Mouse (Mus musculus) lung, adult 2 months (tissue): Measurements from ENCODE around the gene Lhx2. TPM values are rescaled to one million over a fixed set of nuclear protein-coding genes. Genes with fewer than 3 reads are reported as not detected.

Source experiments
- DNase-seq: peaks from one replicate; pipeline ENCODE4 v3.0.0; 2022
- H3K4me1 ChIP-seq: fragments of 200-500 bp; 2 replicates; pipeline ENCODE4 v1.6.1; 2011; ENCODE audit warnings: low read length; ENCODE audit not compliant: control insufficient read depth, insufficient read depth
- H3K4me3 ChIP-seq: fragments of 200-500 bp; replicated peaks from 2 replicates; pipeline ENCODE3; 2011; ENCODE audit warnings: low read depth, mild to moderate bottlenecking, control low read depth, low read length; ENCODE audit errors: extremely low read depth
- CTCF ChIP-seq: fragments of 200-500 bp; IDR thresholded peaks from 2 replicates; pipeline ENCODE4 v1.5.1; 2011; ENCODE audit warnings: mild to moderate bottlenecking, low read length, control low read depth; ENCODE audit not compliant: insufficient read depth
- POLR2A ChIP-seq: fragments of 200-500 bp; IDR thresholded peaks from 2 replicates; pipeline ENCODE4 v1.6.1; 2011; ENCODE audit warnings: low read depth, mild to moderate bottlenecking, control low read depth, low read length, borderline replicate concordance; ENCODE audit errors: extremely low read depth
- WGBS: fragments of 180-500 bp; shearing (Covaris S2); methylation state at CpG from one replicate; pipeline ENCODE4 v1.1.7; 2018; 5-methylcytosine and 5-hydroxymethylcytosine counted together
- polyA plus RNA-seq: library from polyadenylated mRNA; depleted of rRNA; stranded (reverse); fragments of >200 nt; gene quantifications from 2 replicates; pipeline ENCODE4 v1.2.3, GENCODE M21; 2012

The Lhx2 gene
- polyA plus RNA-seq, 1 experiment, result not detected

DNA sequence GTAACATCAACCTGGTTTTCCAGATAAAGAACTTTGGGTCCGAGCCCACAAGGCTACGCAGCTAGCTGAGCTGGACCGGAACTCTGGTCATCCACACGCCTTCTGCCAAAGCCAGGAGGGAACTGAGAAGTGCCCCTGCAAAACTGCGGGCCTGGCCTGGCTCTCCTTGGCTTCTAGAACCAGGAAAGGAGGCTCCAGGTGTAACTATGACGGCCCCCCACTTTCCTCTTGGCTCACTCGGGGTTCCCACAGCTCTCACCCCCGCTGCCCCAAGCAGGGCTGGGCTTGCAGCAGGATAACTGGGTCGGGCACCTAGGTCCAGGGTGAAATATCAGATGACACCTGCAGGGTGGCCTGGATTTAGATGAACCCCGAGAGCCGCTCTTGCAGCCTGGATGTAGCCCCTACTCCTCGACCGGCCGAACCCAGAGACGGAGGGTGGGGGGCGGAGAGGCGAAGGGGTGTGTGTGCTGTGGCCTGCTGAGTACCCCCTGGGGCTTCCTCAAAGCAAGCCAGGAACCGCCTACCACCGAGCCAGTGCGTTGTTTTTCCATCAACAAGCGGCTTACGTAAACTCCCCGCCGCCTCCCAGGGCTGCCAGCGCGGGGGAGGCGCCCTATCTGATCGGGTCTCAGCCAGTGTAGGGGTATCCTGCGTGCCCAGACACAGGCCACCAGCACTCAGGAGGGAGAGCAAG is 39.9 kb downstream of the Lhx2 start:
- DNase-seq, result no peak
- Histone ChIP-seq H3K4me3 (no peak overlapping the region), H3K4me1 (no peaks in the 10 kb centered on the region)
- TF ChIP-seq CTCF (no peak), POLR2A (no peak)
- 7% methylated on average over 29 of the region's 29 CpGs for WGBS

DNA sequence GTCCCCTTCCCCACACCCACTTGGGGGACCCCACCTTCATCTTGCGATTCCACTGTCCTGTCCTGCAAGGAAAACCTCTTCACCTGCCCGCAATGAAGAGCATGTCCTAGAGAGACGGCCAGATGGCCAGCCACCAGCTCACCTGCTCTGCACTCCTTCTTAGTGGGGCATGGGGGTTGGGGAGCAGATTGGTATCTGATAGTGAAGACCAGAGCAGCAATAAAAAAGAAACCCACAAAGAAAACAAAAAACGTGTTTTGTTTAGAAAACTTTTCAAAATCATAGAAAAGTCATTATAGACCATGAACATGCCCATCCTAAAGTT is 40.4 kb downstream of the Lhx2 start:
- DNase-seq, result no peak
- Histone ChIP-seq H3K4me1 (no peaks in the 10 kb centered on the region), H3K4me3 (no peak overlapping the region)
- TF ChIP-seq CTCF (no peak), POLR2A (no peak)
- WGBS, result 9% methylated on average over 4 of the region's 4 CpGs

DNA sequence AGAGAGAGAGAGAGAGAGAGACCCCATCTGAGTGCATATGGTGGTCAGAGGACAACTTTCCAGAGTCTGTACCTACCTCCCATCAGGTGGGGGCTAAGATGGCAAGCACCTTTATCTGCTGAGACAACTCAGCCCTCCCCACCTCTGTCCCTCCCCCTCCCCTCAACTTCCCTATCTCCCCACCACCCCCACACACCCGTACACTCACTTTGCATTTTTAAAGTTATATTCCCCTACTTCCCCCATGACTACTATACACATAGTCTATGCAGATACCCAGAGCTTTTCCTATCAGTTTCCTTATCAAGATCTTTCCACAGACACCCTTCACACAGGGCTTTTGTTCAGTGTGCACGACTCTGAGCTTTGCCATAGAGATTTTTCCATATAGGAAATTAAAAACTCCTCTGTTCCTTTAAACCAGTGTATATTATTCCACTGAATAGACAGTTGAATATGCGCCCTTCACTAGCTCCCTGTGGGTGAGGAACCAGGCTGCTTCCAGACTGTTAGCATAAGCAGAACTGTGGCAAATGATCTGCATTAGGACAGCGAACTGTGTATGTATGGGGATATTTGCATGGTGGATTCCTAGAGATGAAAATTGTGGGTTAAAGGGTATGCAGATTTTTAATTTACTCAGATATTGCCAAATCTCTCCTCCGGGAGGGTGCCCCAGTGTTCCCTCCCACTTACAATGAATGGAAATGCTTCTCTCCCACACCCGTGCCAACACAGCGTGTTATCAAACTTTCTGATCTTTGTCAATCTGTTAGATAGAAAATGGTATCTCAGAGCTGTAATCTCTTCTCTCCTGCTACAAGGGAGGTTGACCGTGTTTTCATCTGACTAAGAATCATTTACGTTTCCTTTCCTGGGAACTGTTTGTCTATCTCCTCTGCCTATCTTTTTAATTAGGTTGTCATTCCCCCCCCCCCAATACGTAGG is 41.3 kb downstream of the Lhx2 start:
- no peak overlapping the region for H3K4me3 ChIP-seq
- DNase-seq, result no peak
- WGBS, result 28% methylated on average over 10 of the region's 10 CpGs
- no peak for TF ChIP-seq POLR2A
- H3K4me1 ChIP-seq, result no peaks in the 10 kb centered on the region

DNA sequence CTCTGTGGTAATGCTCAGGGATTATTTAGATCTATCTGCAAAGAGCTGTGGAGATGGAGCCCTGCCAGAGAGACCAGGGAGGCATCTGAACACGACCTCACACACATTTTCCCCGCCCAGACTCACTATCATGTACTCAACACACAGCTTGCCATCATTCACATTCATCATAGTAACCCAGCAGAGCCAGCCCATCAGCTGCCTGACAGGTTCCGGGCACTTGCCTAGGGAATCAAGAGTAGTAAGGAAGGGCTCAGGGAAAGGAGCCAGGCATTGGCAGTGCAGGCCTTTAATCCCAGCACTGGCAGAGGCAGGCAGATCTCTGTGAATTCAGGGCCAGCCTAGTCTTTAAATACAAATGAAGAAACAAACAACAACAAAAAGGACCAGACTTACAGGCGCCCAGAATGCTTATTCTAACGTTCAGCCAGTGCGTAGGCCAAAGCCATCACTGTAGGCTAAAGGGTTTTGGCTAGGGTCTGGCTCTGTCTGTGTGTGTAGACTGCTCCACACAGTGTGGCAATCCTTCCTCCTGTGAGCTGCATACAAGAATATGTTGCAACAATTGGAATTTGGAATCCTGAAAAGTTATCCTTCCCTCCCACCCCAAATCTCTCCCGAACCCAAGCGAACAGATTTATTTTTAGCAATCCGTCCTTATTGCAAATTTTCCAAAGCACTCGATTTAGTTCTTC is 48.6 kb downstream of the Lhx2 start:
- Histone ChIP-seq H3K4me3 (no peak overlapping the region), H3K4me1 (no peaks in the 10 kb centered on the region)
- no peak for TF ChIP-seq POLR2A
- no peak for TF ChIP-seq CTCF
- no peak for DNase-seq
- 69% methylated on average over 10 of the region's 10 CpGs for whole genome bisulfite sequencing

DNA sequence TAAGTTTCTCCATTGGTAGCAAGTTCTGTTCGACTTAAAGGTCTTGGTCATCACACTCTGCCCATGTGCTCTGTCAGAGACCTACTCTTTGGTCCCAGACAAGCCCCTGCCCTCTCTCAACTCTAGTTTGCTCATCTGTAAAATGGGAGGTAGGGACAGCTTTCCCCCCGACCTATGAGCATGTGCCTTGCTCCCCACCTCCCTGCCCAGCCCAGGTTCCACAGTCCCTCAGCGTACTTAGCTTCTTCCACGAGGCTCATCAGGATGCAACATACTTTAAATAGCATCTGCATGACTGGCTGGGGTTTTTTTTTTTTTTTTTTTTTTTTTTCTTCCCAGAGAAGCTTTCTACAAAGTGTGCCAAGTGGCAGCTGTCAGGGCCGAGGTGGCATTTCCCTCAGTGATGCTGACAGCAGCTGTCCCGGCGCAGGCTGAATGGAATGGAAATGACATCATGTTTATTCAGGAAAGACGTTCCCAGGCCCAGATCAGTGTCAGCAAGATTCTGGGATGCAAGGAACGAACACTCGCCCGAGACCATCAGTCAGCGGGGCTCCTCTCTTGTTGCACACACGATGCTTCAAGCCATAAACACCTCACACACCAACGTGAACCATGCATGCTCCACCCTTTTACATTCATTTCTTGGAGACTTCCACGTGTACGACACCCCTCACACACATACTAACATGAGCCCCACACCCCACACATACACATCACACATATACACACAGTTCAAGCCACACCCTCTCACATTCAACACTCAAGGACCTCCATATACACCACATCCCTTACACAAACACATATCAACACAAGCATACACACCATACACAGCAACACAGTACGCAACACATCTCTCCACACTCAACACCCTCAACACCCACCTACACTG is 56.1 kb downstream of the Lhx2 start:
- WGBS, result 40% methylated on average over 17 of the region's 17 CpGs
- Histone ChIP-seq H3K4me1 (no peaks in the 10 kb centered on the region), H3K4me3 (no peak overlapping the region)
- DNase-seq, result no peak
- no peak for TF ChIP-seq CTCF
- TF ChIP-seq POLR2A, result no peak

DNA sequence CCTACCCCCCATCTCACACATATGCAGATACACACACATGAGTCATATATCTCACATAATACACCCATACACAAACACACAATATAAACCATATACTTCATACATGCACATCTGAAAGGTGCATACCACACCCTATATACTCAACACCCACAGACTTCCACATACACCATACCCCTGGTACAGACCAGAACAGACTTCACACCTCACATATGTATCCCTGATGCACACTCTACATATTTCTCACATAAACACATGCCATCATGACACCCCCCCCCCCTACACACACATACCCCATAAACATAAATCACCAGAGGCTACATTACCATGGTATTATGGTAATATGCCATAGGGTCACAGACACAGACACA is 56.8 kb downstream of the Lhx2 start:
- DNase-seq, result no peak
- Histone ChIP-seq H3K4me3 (no peak overlapping the region), H3K4me1 (no peaks in the 10 kb centered on the region)
- no peak for TF ChIP-seq POLR2A

DNA sequence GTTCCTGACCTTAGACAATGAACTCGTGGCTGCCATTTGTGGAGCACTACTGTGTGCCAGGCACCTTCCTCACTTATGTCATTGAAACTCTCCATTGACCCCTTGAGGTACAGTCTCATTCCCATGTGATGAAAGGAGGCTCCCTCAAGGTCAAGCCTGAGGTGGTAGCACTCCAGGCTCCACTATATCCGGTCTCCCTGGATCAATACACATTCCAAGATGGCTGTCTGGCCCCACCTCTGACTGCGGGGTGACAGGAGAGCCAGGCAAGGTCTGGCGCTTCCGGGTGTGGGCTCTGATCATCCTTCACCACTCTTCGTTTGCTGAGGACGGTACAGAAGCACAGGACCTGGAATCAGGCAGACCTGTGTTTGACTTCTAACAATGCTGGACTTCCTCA is 58.2 kb downstream of the Lhx2 start:
- H3K4me1 ChIP-seq, result no peaks in the 10 kb centered on the region
- 58% methylated on average over 7 of the region's 7 CpGs for WGBS
- no peak for TF ChIP-seq CTCF
- TF ChIP-seq POLR2A, result no peak
- no peak overlapping the region for H3K4me3 ChIP-seq
- no peak for DNase-seq

DNA sequence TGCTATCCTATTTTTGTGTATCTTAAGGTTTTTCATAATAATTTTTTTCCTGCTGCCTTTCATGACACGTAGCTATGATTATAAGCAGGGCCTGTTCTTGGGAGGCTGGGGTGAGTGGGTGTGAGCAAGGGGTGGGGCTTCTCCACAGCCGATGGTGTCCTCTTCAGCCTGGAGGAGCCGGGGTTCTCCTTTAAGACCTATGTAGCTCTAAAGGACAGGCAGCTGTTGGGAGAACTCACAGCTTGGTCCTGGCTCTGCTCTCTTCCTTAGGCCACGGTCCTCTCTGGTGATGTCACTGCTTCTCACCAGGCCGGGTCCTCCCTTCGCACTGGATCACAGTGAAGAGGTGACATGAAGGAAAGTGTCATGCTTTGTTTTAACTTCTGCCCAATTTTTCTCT is 58.8 kb downstream of the Lhx2 start:
- no peaks in the 10 kb centered on the region for H3K4me1 ChIP-seq
- WGBS, result 42% methylated on average over 6 of the region's 6 CpGs
- H3K4me3 ChIP-seq, result no peak overlapping the region
- no peak for TF ChIP-seq POLR2A
- TF ChIP-seq CTCF, result no peak
- DNase-seq, result no peak

DNA sequence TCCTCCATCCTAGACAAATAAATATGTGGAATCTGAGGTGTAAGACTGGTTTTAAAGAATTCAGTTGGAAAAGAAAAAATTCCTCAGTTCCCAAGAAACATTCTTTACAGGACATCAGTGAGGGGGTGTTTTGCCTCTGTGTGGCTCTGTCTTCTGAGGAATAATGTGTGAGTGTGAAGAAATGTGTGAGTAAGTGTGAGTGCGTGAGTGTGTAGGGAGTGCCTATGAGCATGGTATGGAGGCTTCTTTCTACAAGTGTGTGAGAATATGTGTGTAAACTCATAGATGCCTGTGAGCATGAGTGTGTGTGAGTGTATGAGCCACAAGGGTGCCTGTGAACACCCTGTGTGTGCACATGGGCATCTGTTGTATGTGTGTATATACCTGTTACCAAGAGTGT is 63.5 kb downstream of the Lhx2 start:
- whole genome bisulfite sequencing, result 80% methylated on average over 1 of the region's 1 CpGs
- no peak overlapping the region for H3K4me3 ChIP-seq
- no peak for DNase-seq
- TF ChIP-seq CTCF (no peak), POLR2A (no peak)
- H3K4me1 ChIP-seq, result no peaks in the 10 kb centered on the region
